Comparison of ENCODE assay signal across 7 mouse cellular contexts in the genomic region with DNA sequence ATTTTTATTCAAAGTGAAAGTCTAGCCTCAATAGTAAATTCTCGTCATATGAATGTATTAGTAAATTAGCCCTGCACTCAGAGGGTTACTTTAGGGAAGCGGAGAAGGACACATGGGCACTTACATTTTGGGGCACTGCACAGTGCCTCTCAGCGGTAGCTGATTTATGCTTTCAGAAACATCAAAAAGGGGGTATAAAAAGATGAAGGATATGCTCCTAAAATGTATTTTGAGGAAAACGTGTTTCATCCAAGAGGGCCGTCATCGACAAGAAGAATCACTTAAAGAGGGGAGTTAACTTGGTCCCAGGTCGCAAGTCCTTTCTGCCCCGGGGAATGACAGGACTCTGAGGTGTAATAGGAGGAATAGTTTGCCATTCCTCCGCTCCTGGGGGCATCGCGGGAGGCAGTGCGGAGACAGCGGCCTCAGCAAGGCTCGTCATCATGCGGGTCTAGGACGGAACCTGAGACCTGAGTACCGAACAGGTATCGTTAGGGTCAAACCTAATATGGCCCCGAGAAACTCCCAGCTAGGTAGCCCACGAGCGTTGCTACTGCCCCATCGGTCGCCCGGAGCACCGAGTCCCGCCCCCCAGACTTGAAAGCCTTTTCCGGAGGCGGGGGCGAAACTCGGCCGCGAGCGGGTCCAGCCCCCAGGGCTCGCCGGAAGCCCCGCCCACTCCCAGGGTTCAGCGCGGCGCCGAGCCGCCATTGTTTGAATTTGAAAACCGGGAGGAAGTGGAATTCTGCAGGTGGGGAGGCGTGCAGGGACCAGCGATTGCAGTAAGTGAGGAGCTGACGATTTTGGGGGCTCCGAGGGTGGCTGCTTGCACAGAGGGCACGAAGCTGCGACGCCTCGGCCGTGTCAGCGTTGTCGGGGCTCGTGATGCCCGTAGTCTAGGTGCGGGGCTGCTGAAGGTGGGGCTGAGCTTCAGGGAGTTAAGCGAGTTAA. TPM values are rescaled to one million over a fixed set of nuclear protein-coding genes. Genes with fewer than 3 reads are reported as not detected.
DNase-seq lines count a peak whose midpoint lies in the region; ATAC-seq lines count a peak whose summit lies in the region.

Gene Kif20b, plus strand, starts transcription at position 710 of the 951 bp plus-strand sequence.

- no peaks in the 10 kb centered on the region for H3K27me3 ChIP-seq in embryonic facial prominence, embryonic 11.5 days (ENCODE audit: control insufficient read depth, insufficient read depth, low read length)
- no peaks in the 10 kb centered on the region for H3K27me3 ChIP-seq in limb, embryonic 11.5 days (ENCODE audit: control insufficient read depth, insufficient read depth, low read length)
- no peaks in the 10 kb centered on the region for H3K27me3 ChIP-seq in midbrain, embryonic 14.5 days (ENCODE audit: control insufficient read depth, insufficient read depth, low read length)

- H3K36me3 ChIP-seq in embryonic facial prominence, embryonic 11.5 days (replicated peaks; ENCODE audit: control insufficient read depth, insufficient read depth, low read depth, low read length): no peaks in the 10 kb centered on the region
- H3K36me3 ChIP-seq in limb, embryonic 11.5 days (ENCODE audit: control insufficient read depth, insufficient read depth, low read length): peaks cover 3% of the 10 kb centered on the region; the same call in 1 of the 2 replicates
- H3K36me3 ChIP-seq in midbrain, embryonic 14.5 days (ENCODE audit: control insufficient read depth, insufficient read depth, low read length): no peaks in the 10 kb centered on the region

- DNase-seq in adrenal gland, postnatal 14 days: peak; percentile 97
- DNase-seq in embryonic facial prominence, embryonic 11.5 days (ENCODE audit: low spot score): peak; percentile 95
- DNase-seq in heart, adult 11 months: peak; percentile 99
- peak; percentile 91 for DNase-seq in kidney, adult 18-20 months
- peak; percentile 98 for DNase-seq in limb, embryonic 11.5 days (ENCODE audit: low spot score)
- peak; percentile 96 for DNase-seq in midbrain, embryonic 14.5 days
- peak; percentile 88 to 94 for DNase-seq in spleen, adult 18-20 months

- H3K4me2 ChIP-seq in embryonic facial prominence, embryonic 11.5 days (ENCODE audit: low read depth, low read length): peak within 1 kb of the TSS; percentile 30
- peak within 1 kb of the TSS; percentile 53 for H3K4me2 ChIP-seq in limb, embryonic 11.5 days (ENCODE audit: low read depth, severe bottlenecking)
- peak within 1 kb of the TSS; percentile 67 for H3K4me2 ChIP-seq in midbrain, embryonic 14.5 days (ENCODE audit: low read length)

- H3K27ac ChIP-seq in embryonic facial prominence, embryonic 11.5 days (replicated peaks; ENCODE audit: low read depth, low read length): no peak within 1 kb of the TSS; the same call in 1 of the 2 replicates
- H3K27ac ChIP-seq in limb, embryonic 11.5 days (replicated peaks; ENCODE audit: low read depth, low read length): peak within 1 kb of the TSS; percentile 59; the same call in 1 of the 2 replicates
- peak within 1 kb of the TSS; percentile 69 for H3K27ac ChIP-seq in midbrain, embryonic 14.5 days (replicated peaks; ENCODE audit: low read depth, low read length)

- H3K4me1 ChIP-seq in embryonic facial prominence, embryonic 11.5 days (ENCODE audit: control insufficient read depth, insufficient read depth, low read length): no peaks in the 10 kb centered on the region
- no peaks in the 10 kb centered on the region for H3K4me1 ChIP-seq in limb, embryonic 11.5 days (ENCODE audit: control insufficient read depth, insufficient read depth, low read length)
- no peaks in the 10 kb centered on the region for H3K4me1 ChIP-seq in midbrain, embryonic 14.5 days (ENCODE audit: control insufficient read depth, insufficient read depth, low read length)

- peak within 1 kb of the TSS; percentile 66 for H3K9ac ChIP-seq in embryonic facial prominence, embryonic 11.5 days (replicated peaks; ENCODE audit: low read length)
- H3K9ac ChIP-seq in limb, embryonic 11.5 days (ENCODE audit: low read length): peak within 1 kb of the TSS; percentile 79
- peak within 1 kb of the TSS; percentile 48 for H3K9ac ChIP-seq in midbrain, embryonic 14.5 days (replicated peaks; ENCODE audit: low read length)

- peak within 1 kb of the TSS; percentile 73 for H3K4me3 ChIP-seq in embryonic facial prominence, embryonic 11.5 days (ENCODE audit: low read depth, low read length)
- H3K4me3 ChIP-seq in limb, embryonic 11.5 days (ENCODE audit: low read depth, low read length): peak within 1 kb of the TSS; percentile 88
- peak within 1 kb of the TSS; percentile 82 for H3K4me3 ChIP-seq in midbrain, embryonic 14.5 days (replicated peaks; ENCODE audit: low read depth, low read length)

- WGBS in embryonic facial prominence, embryonic 11.5 days: under 1% methylated on average over 57 of the region's 57 CpGs
- under 1% methylated on average over 57 of the region's 57 CpGs for WGBS in limb, embryonic 11.5 days
- WGBS in midbrain, embryonic 14.5 days: under 1% methylated on average over 57 of the region's 57 CpGs

- peak; percentile 94 for ATAC-seq in embryonic facial prominence, embryonic 11.5 days (replicated peaks; ENCODE audit: insufficient number of reproducible peaks, low FRiP score, low TSS enrichment, low read depth)
- peak; percentile 93 for ATAC-seq in limb, embryonic 11.5 days (ENCODE audit: insufficient number of reproducible peaks, low FRiP score, low TSS enrichment, low read depth)
- peak; percentile 95 for ATAC-seq in midbrain, embryonic 14.5 days (ENCODE audit: low FRiP score, low TSS enrichment)

- no peaks in the 10 kb centered on the region for H3K9me3 ChIP-seq in embryonic facial prominence, embryonic 11.5 days (replicated peaks; ENCODE audit: control insufficient read depth, low read length)
- no peaks in the 10 kb centered on the region for H3K9me3 ChIP-seq in limb, embryonic 11.5 days (ENCODE audit: control insufficient read depth, low read length)
- H3K9me3 ChIP-seq in midbrain, embryonic 14.5 days (ENCODE audit: control insufficient read depth, low read length): no peaks in the 10 kb centered on the region

RNA-seq across cellular contexts. Expression of gene Kif20b, which starts in this region (rescaled TPM):
- 8.2 and 10.7 TPM in 2 replicates for total RNA-seq in adrenal gland, postnatal 14 days (2021)
- 75.3 and 75.8 TPM in 2 replicates for polyA plus RNA-seq in embryonic facial prominence, embryonic 11.5 days (2014; fragmentation: Nextera tagmentation; extraction: Ambion mirVana)
- polyA plus RNA-seq in limb, embryonic 11.5 days (2014; fragmentation: Nextera tagmentation; extraction: Ambion mirVana): 77.8 and 84.9 TPM in 2 replicates
- 8.7 and 14.1 TPM in 2 replicates for polyA plus RNA-seq in midbrain, embryonic 14.5 days (2014; fragmentation: Nextera tagmentation; extraction: Ambion mirVana)
